Mouse (Mus musculus) midbrain, embryonic 13.5 days (tissue): ENCODE data around the gene Olfr248. TPM values are rescaled to one million over a fixed set of nuclear protein-coding genes. Genes with fewer than 3 reads are reported as not detected.

Source experiments
- polyA plus RNA-seq: library from polyadenylated mRNA; unstranded; fragments of >200 nt; fragmentation: Nextera tagmentation; extraction: Ambion mirVana; gene quantifications from 2 replicates; pipeline ENCODE4 v1.2.1, GENCODE M21; 2015

Gene Olfr248
- polyA plus RNA-seq, 1 experiment from 2014 or later, result not detected

Other genes with a start within 250 kb of the Olfr248 start
- gene Olfr420, start 235.4 kb upstream of the Olfr248 start, polyA plus RNA-seq, result not detected in 2 replicates
- 0.12 TPM in 2 replicates for gene Spta1, start 218.3 kb upstream of the Olfr248 start, polyA plus RNA-seq
- gene Olfr419, start 139.0 kb upstream of the Olfr248 start, polyA plus RNA-seq, result not detected in 2 replicates
- not detected in 2 replicates for gene Mptx1, start 60.5 kb upstream of the Olfr248 start, polyA plus RNA-seq
- not detected in 2 replicates for gene Olfr417, start 25.9 kb upstream of the Olfr248 start, polyA plus RNA-seq
- gene Olfr414, start 33.0 kb downstream of the Olfr248 start, polyA plus RNA-seq, result not detected in 2 replicates
- gene Olfr220, start 51.0 kb downstream of the Olfr248 start, polyA plus RNA-seq, result not detected in 2 replicates
- 9.9 and 11.3 TPM in 2 replicates for gene Fmn2, start 110.8 kb downstream of the Olfr248 start, polyA plus RNA-seq